Mouse (Mus musculus): ENCODE results near the gene Nicn1. TPM values are rescaled to one million over a fixed set of nuclear protein-coding genes. Genes with fewer than 3 reads are reported as not detected.

The Nicn1 gene
- total and polyA plus RNA-seq, 3 experiments: 21.0 to 24.1 (median 21.5) TPM

- no peak overlapping the region for H3K4me3 ChIP-seq
- no peak overlapping the region for H3K27ac ChIP-seq
- H3K4me1 ChIP-seq (ENCODE audit: control insufficient read depth, insufficient read depth, low read length): peaks cover 7% of the 10 kb centered on the region
- no peaks in the 10 kb centered on the region for H3K27me3 ChIP-seq (ENCODE audit: control insufficient read depth, insufficient read depth, low read length)
- peaks cover 46% of the 10 kb centered on the region for H3K36me3 ChIP-seq (ENCODE audit: control insufficient read depth, insufficient read depth, low read length)
- intact Hi-C loops (cut with DNase I): no loop called here
- H3K9ac ChIP-seq (ENCODE audit: low read depth, low read length): no peak overlapping the region
- 72% methylated on average over 2 of the region's 2 CpGs for WGBS
- DNase-seq: no peak
- H3K79me2 ChIP-seq (replicated peaks; ENCODE audit: control insufficient read depth, insufficient read depth, low read length): peaks cover 8% of the 10 kb centered on the region
- TF ChIP-seq CTCF (IDR thresholded peaks at IDR 0.05): no peak
- TF ChIP-seq POLR2A (IDR thresholded peaks at IDR 0.05; ENCODE audit: insufficient read depth, low read depth, low read length): no peak
Observed at GRCm38 (mm10) chr9:108325811-108326210, 35.6 kb downstream of the Nicn1 start.

- Histone ChIP-seq H3K27me3 (ENCODE audit: control insufficient read depth, insufficient read depth, low read length) (no peaks in the 10 kb centered on the region), H3K36me3 (ENCODE audit: control insufficient read depth, insufficient read depth, low read length) (peaks cover 15% of the 10 kb centered on the region), H3K4me1 (ENCODE audit: control insufficient read depth, insufficient read depth, low read length) (peaks cover 12% of the 10 kb centered on the region), H3K4me3 (no peak overlapping the region), H3K27ac (peak overlapping the region; percentile 96), H3K79me2 (replicated peaks; ENCODE audit: control insufficient read depth, insufficient read depth, low read length) (no peaks in the 10 kb centered on the region), H3K9ac (ENCODE audit: low read depth, low read length) (no peak overlapping the region)
- intact Hi-C loops (cut with DNase I): loop anchor here (2.0 kb wide), 1 partner anchor 29 kb away; no protein-coding TSS in a partner anchor
- TF ChIP-seq CTCF (IDR thresholded peaks at IDR 0.05) (no peak), POLR2A (IDR thresholded peaks at IDR 0.05; ENCODE audit: insufficient read depth, low read depth, low read length) (no peak), EP300 (IDR thresholded peaks at IDR 0.05; ENCODE audit: insufficient read depth, low read depth, low read length) (no peak)
- no peak for DNase-seq
- 49% methylated on average over 10 of the region's 10 CpGs for WGBS
Observed at GRCm38 (mm10) chr9:108337848-108338550, 47.8 kb downstream of the Nicn1 start.

- H3K4me1 ChIP-seq (ENCODE audit: control insufficient read depth, insufficient read depth, low read length): peaks cover 12% of the 10 kb centered on the region
- H3K9ac ChIP-seq (ENCODE audit: low read depth, low read length): no peak overlapping the region
- H3K79me2 ChIP-seq (replicated peaks; ENCODE audit: control insufficient read depth, insufficient read depth, low read length): no peaks in the 10 kb centered on the region
- intact Hi-C loops (cut with DNase I): loop anchor here (2.0 kb wide), 1 partner anchor 30 kb away; no protein-coding TSS in a partner anchor
- TF ChIP-seq POLR2A (IDR thresholded peaks at IDR 0.05; ENCODE audit: insufficient read depth, low read depth, low read length): no peak
- no peak for TF ChIP-seq CTCF (IDR thresholded peaks at IDR 0.05)
- no peak for TF ChIP-seq EP300 (IDR thresholded peaks at IDR 0.05; ENCODE audit: insufficient read depth, low read depth, low read length)
- H3K27ac ChIP-seq: peak overlapping the region; percentile 96
- H3K36me3 ChIP-seq (ENCODE audit: control insufficient read depth, insufficient read depth, low read length): peaks cover 15% of the 10 kb centered on the region
- WGBS: 21% methylated on average over 6 of the region's 6 CpGs
- H3K27me3 ChIP-seq (ENCODE audit: control insufficient read depth, insufficient read depth, low read length): no peaks in the 10 kb centered on the region
- peak overlapping the region; percentile 65; the same call in 1 of the 2 replicates for H3K4me3 ChIP-seq
- no peak for DNase-seq
Observed at GRCm38 (mm10) chr9:108338551-108338885, 48.3 kb downstream of the Nicn1 start.

- intact Hi-C loops (cut with DNase I): loop anchor here (1.0 to 2.0 kb wide), 2 partner anchors 8 to 30 kb away; partner anchors contain the start of gene Usp4
- under 1% methylated on average over 49 of the region's 49 CpGs for WGBS
- H3K79me2 ChIP-seq (replicated peaks; ENCODE audit: control insufficient read depth, insufficient read depth, low read length): no peaks in the 10 kb centered on the region
- no peaks in the 10 kb centered on the region for H3K27me3 ChIP-seq (ENCODE audit: control insufficient read depth, insufficient read depth, low read length)
- peak within 1 kb of the TSS; percentile 90 for H3K9ac ChIP-seq (ENCODE audit: low read depth, low read length)
- peaks cover 14% of the 10 kb centered on the region for H3K36me3 ChIP-seq (ENCODE audit: control insufficient read depth, insufficient read depth, low read length)
- H3K27ac ChIP-seq: peak within 1 kb of the TSS; percentile 96
- H3K4me3 ChIP-seq: peak within 1 kb of the TSS; percentile 65
- peak; percentile 91 to 96 for DNase-seq
- TF ChIP-seq POLR2A (IDR thresholded peaks at IDR 0.05; ENCODE audit: insufficient read depth, low read depth, low read length) (peak; percentile 100), EP300 (IDR thresholded peaks at IDR 0.05; ENCODE audit: insufficient read depth, low read depth, low read length) (peak; percentile 94), CTCF (IDR thresholded peaks at IDR 0.05) (no peak; the same call in 1 of the 2 replicates)
- H3K4me1 ChIP-seq (ENCODE audit: control insufficient read depth, insufficient read depth, low read length): peaks cover 12% of the 10 kb centered on the region
Observed at GRCm38 (mm10) chr9:108338886-108339781, 48.9 kb downstream of the Nicn1 start, which contains the start of gene Gpx1. Gene Gpx1, plus strand, starts transcription at chr9:108338903.

- H3K79me2 ChIP-seq (replicated peaks; ENCODE audit: control insufficient read depth, insufficient read depth, low read length): no peaks in the 10 kb centered on the region
- peak overlapping the region; percentile 65 for H3K4me3 ChIP-seq
- peaks cover 10% of the 10 kb centered on the region for H3K36me3 ChIP-seq (ENCODE audit: control insufficient read depth, insufficient read depth, low read length)
- peak; percentile 45 to 46 for DNase-seq
- H3K27ac ChIP-seq: peak overlapping the region; percentile 96
- peak overlapping the region; percentile 90 for H3K9ac ChIP-seq (ENCODE audit: low read depth, low read length)
- H3K27me3 ChIP-seq (ENCODE audit: control insufficient read depth, insufficient read depth, low read length): no peaks in the 10 kb centered on the region
- intact Hi-C loops (cut with DNase I): loop anchor here (1.0 to 2.0 kb wide), 2 partner anchors 7 to 31 kb away; partner anchors contain the start of gene Usp4
- no peak for TF ChIP-seq POLR2A (IDR thresholded peaks at IDR 0.05; ENCODE audit: insufficient read depth, low read depth, low read length)
- TF ChIP-seq CTCF (IDR thresholded peaks at IDR 0.05): no peak
- TF ChIP-seq EP300 (IDR thresholded peaks at IDR 0.05; ENCODE audit: insufficient read depth, low read depth, low read length): no peak
- WGBS: 14% methylated on average over 20 of the region's 20 CpGs
- peaks cover 12% of the 10 kb centered on the region for H3K4me1 ChIP-seq (ENCODE audit: control insufficient read depth, insufficient read depth, low read length)
Observed at GRCm38 (mm10) chr9:108339886-108340257, 49.6 kb downstream of the Nicn1 start.
